Mouse (Mus musculus) gonadal fat pad, adult 2 months (tissue): ENCODE results near the gene Olfr1471. TPM values are rescaled to one million over a fixed set of nuclear protein-coding genes. Genes with fewer than 3 reads are reported as not detected.
"Not testable (repeated sequence)": the region's sequence is repeated elsewhere in the genome, so short reads cannot be mapped to it uniquely, and the experiment has no call there.

Experiments used
- DNase-seq: peaks from one replicate; pipeline ENCODE4 v3.0.0-alpha.2; 2012; ENCODE audit warnings: low read depth
- polyA plus RNA-seq: library from polyadenylated mRNA; depleted of rRNA; stranded (reverse); fragments of >200 nt; gene quantifications from 2 replicates; pipeline ENCODE4 v1.2.3, GENCODE M21; 2012; rRNA removed

The Olfr1471 gene
- not detected in 2 replicates for polyA plus RNA-seq

- not testable (repeated sequence) for DNase-seq
Observed at GRCm38 (mm10) chr19:13443109-13443508, at the start of gene Olfr1471. Olfr1471 (plus strand) TSS chr19:13443409.

GRCm38 (mm10) chr19:13407549-13407948 lies 35.7 kb upstream of the Olfr1471 start, which contains the start of gene Olfr1469:
Olfr1469 (plus strand) TSS chr19:13407849.
- no peak for DNase-seq

GRCm38 (mm10) chr19:13455986-13456385 lies 12.8 kb downstream of the Olfr1471 start, which contains the start of gene Olfr1472:
Olfr1472 (minus strand) TSS chr19:13456086.
- no peak for DNase-seq

- DNase-seq = not testable (repeated sequence)
Observed at GRCm38 (mm10) chr19:13469265-13469664, 26.1 kb downstream of the Olfr1471 start, which contains the start of gene Olfr1474. Olfr1474 (plus strand) TSS chr19:13469565.

- DNase-seq = no peak
Observed at GRCm38 (mm10) chr19:13480096-13480495, 36.9 kb downstream of the Olfr1471 start, which contains the start of gene Olfr1475. Olfr1475 (minus strand) TSS chr19:13480196.

- no peak for DNase-seq
Observed at GRCm38 (mm10) chr19:13500246-13500645, 57.0 kb downstream of the Olfr1471 start, which contains the start of gene Olfr1477. Olfr1477 (plus strand) TSS chr19:13500546.

Other genes with a start within 250 kb of the Olfr1471 start
- not detected in 2 replicates for gene Olfr1463, start 212.1 kb upstream of the Olfr1471 start, polyA plus RNA-seq
- gene Olfr1465, start 127.9 kb upstream of the Olfr1471 start, polyA plus RNA-seq = not detected in 2 replicates
- not detected in 2 replicates for gene Olfr1466, start 104.5 kb upstream of the Olfr1471 start, polyA plus RNA-seq
- gene Olfr1467, start 81.2 kb upstream of the Olfr1471 start, polyA plus RNA-seq = not detected in 2 replicates
- gene Olfr1469, start 35.6 kb upstream of the Olfr1471 start, polyA plus RNA-seq = not detected in 2 replicates
- not detected in 2 replicates for gene Olfr1472, start 12.7 kb downstream of the Olfr1471 start, polyA plus RNA-seq
- not detected in 2 replicates for gene Olfr1474, start 26.2 kb downstream of the Olfr1471 start, polyA plus RNA-seq
- not detected in 2 replicates for gene Olfr1475, start 36.8 kb downstream of the Olfr1471 start, polyA plus RNA-seq
- not detected in 2 replicates for gene Olfr1477, start 57.1 kb downstream of the Olfr1471 start, polyA plus RNA-seq
- not detected in 2 replicates for gene Olfr1480, start 84.5 kb downstream of the Olfr1471 start, polyA plus RNA-seq
- gene Olfr1484, start 140.1 kb downstream of the Olfr1471 start, polyA plus RNA-seq = not detected in 2 replicates
- not detected in 2 replicates for gene Olfr1487, start 174.0 kb downstream of the Olfr1471 start, polyA plus RNA-seq
- not detected in 2 replicates for gene Olfr1489, start 188.2 kb downstream of the Olfr1471 start, polyA plus RNA-seq
- not detected in 2 replicates for gene Olfr1490, start 207.7 kb downstream of the Olfr1471 start, polyA plus RNA-seq